Mouse (Mus musculus) neural tube, embryonic 12.5 days (tissue): ENCODE results near the gene Iqcn. TPM values are rescaled to one million over a fixed set of nuclear protein-coding genes. Genes with fewer than 3 reads are reported as not detected.

Source experiments
- ATAC-seq: fragments of 200-750 bp; cut with Nextera tagmentation; 2 replicates; pipeline ENCODE4 v1.8.0; 2017; ENCODE audit warnings: low read depth, mild to moderate bottlenecking, moderate TSS enrichment, moderate library complexity; ENCODE audit not compliant: low FRiP score
- H3K27ac ChIP-seq: fragments of 300-500 bp; sonication (generic); 2 replicates; pipeline ENCODE4 v1.5.1; 2016
- H3K27me3 ChIP-seq: fragments of 300-500 bp; sonication (generic); replicated peaks from 2 replicates; pipeline ENCODE4 v1.6.1; 2016; ENCODE audit warnings: mild to moderate bottlenecking
- H3K36me3 ChIP-seq: fragments of 300-500 bp; sonication (generic); 2 replicates; pipeline ENCODE4 v1.6.1; 2016; ENCODE audit warnings: mild to moderate bottlenecking
- H3K4me1 ChIP-seq: fragments of 300-500 bp; sonication (generic); 2 replicates; pipeline ENCODE4 v1.6.1; 2016
- H3K4me2 ChIP-seq: fragments of 300-500 bp; sonication (generic); replicated peaks from 2 replicates; pipeline ENCODE4 v1.6.1; 2016; ENCODE audit warnings: mild to moderate bottlenecking
- H3K4me3 ChIP-seq: fragments of 300-500 bp; sonication (generic); 2 replicates; pipeline ENCODE4 v1.5.1; 2016
- H3K9ac ChIP-seq: fragments of 300-500 bp; sonication (generic); 2 replicates; pipeline ENCODE4 v1.6.1; 2016; ENCODE audit warnings: mild to moderate bottlenecking
- H3K9me3 ChIP-seq: fragments of 300-500 bp; sonication (generic); 2 replicates; pipeline ENCODE4 v1.6.1; 2016; ENCODE audit warnings: mild to moderate bottlenecking
- WGBS: fragments of 180-500 bp; shearing (Covaris S2); methylation state at CpG from one replicate; pipeline ENCODE4 v1.1.7; 2016; 5-methylcytosine and 5-hydroxymethylcytosine counted together
- polyA plus RNA-seq: library from polyadenylated mRNA; unstranded; fragments of >200 nt; fragmentation: Nextera tagmentation; extraction: Ambion mirVana; gene quantifications from 2 replicates; pipeline ENCODE4 v1.2.1, GENCODE M21; 2016

Gene Iqcn
- polyA plus RNA-seq, 1 experiment from 2014 or later: 0.16 TPM

- Histone ChIP-seq H3K27ac (peak within 1 kb of the TSS; percentile 75), H3K27me3 (0 out of 2 replicates have a peak, but pooled peaks cover under 1% of the 10 kb centered on the region), H3K4me3 (peak within 1 kb of the TSS; percentile 71), H3K9me3 (no peaks in the 10 kb centered on the region), H3K4me1 (peaks cover 38% of the 10 kb centered on the region), H3K4me2 (peak within 1 kb of the TSS; percentile 95), H3K36me3 (peaks cover 25% of the 10 kb centered on the region), H3K9ac (peak within 1 kb of the TSS; percentile 86)
- 8% methylated on average over 37 of the region's 37 CpGs for WGBS
- ATAC-seq: peak; percentile 98
Observed at GRCm38 (mm10) chr8:70754043-70754870, 51.0 kb downstream of the Iqcn start, which contains the start of gene Rab3a. Gene Rab3a, plus strand, starts transcription at chr8:70754679.

- H3K27ac ChIP-seq: peak overlapping the region; percentile 75
- H3K4me2 ChIP-seq: peak overlapping the region; percentile 95
- WGBS: 16% methylated on average over 50 of the region's 50 CpGs
- no peaks in the 10 kb centered on the region for H3K9me3 ChIP-seq
- H3K27me3 ChIP-seq: no peaks in the 10 kb centered on the region
- peak overlapping the region; percentile 86 for H3K9ac ChIP-seq
- peak; percentile 49 for ATAC-seq
- H3K4me3 ChIP-seq: peak overlapping the region; percentile 71
- H3K4me1 ChIP-seq: peaks cover 46% of the 10 kb centered on the region
- H3K36me3 ChIP-seq: peaks cover 25% of the 10 kb centered on the region
Observed at GRCm38 (mm10) chr8:70754871-70755660, 51.8 kb downstream of the Iqcn start.

GRCm38 (mm10) chr8:70755661-70756475 is 52.6 kb downstream of the Iqcn start:
- ATAC-seq: no peak
- Histone ChIP-seq H3K27me3 (no peaks in the 10 kb centered on the region), H3K27ac (no peak overlapping the region), H3K9ac (peak overlapping the region; percentile 86), H3K36me3 (peaks cover 25% of the 10 kb centered on the region), H3K4me1 (peaks cover 50% of the 10 kb centered on the region), H3K4me2 (peak overlapping the region; percentile 95), H3K4me3 (peak overlapping the region; percentile 71), H3K9me3 (no peaks in the 10 kb centered on the region)
- 84% methylated on average over 24 of the region's 24 CpGs for WGBS

- no peak overlapping the region; the same call in 1 of the 2 replicates for H3K4me2 ChIP-seq
- H3K4me1 ChIP-seq: peaks cover 53% of the 10 kb centered on the region
- no peaks in the 10 kb centered on the region for H3K27me3 ChIP-seq
- H3K4me3 ChIP-seq: no peak overlapping the region
- WGBS: 92% methylated on average over 6 of the region's 6 CpGs
- no peaks in the 10 kb centered on the region for H3K9me3 ChIP-seq
- peaks cover 25% of the 10 kb centered on the region for H3K36me3 ChIP-seq
- no peak overlapping the region for H3K27ac ChIP-seq
- H3K9ac ChIP-seq: no peak overlapping the region
- ATAC-seq: no peak
Observed at GRCm38 (mm10) chr8:70756476-70757040, 53.3 kb downstream of the Iqcn start.

- Histone ChIP-seq H3K9me3 (no peaks in the 10 kb centered on the region), H3K36me3 (peaks cover 25% of the 10 kb centered on the region), H3K4me2 (no peak overlapping the region), H3K4me3 (no peak overlapping the region), H3K4me1 (peaks cover 53% of the 10 kb centered on the region), H3K9ac (no peak overlapping the region), H3K27ac (no peak overlapping the region), H3K27me3 (no peaks in the 10 kb centered on the region)
- 65% methylated on average over 22 of the region's 22 CpGs for WGBS
- no peak for ATAC-seq
Observed at GRCm38 (mm10) chr8:70757523-70758307, 54.5 kb downstream of the Iqcn start.

- Histone ChIP-seq H3K9ac (no peak overlapping the region), H3K4me2 (no peak overlapping the region), H3K27ac (no peak overlapping the region), H3K9me3 (no peaks in the 10 kb centered on the region), H3K4me3 (no peak overlapping the region), H3K4me1 (peaks cover 51% of the 10 kb centered on the region), H3K36me3 (peaks cover 25% of the 10 kb centered on the region), H3K27me3 (no peaks in the 10 kb centered on the region)
- 78% methylated on average over 7 of the region's 7 CpGs for WGBS
- no peak for ATAC-seq
Observed at GRCm38 (mm10) chr8:70758308-70758615, 55.0 kb downstream of the Iqcn start.

GRCm38 (mm10) chr8:70758616-70759561 is 55.6 kb downstream of the Iqcn start:
- H3K27ac ChIP-seq: no peak overlapping the region
- no peaks in the 10 kb centered on the region for H3K27me3 ChIP-seq
- ATAC-seq: no peak
- H3K36me3 ChIP-seq: peaks cover 25% of the 10 kb centered on the region
- H3K4me2 ChIP-seq: peak overlapping the region; percentile 98
- H3K4me1 ChIP-seq: peaks cover 49% of the 10 kb centered on the region
- WGBS: 72% methylated on average over 19 of the region's 19 CpGs
- H3K9ac ChIP-seq: no peak overlapping the region
- H3K4me3 ChIP-seq: no peak overlapping the region
- H3K9me3 ChIP-seq: no peaks in the 10 kb centered on the region

- Histone ChIP-seq H3K4me3 (peak overlapping the region; percentile 70), H3K36me3 (peaks cover 25% of the 10 kb centered on the region), H3K4me1 (peaks cover 43% of the 10 kb centered on the region), H3K27me3 (no peaks in the 10 kb centered on the region), H3K27ac (peak overlapping the region; percentile 72), H3K4me2 (peak overlapping the region; percentile 98), H3K9me3 (no peaks in the 10 kb centered on the region), H3K9ac (peak overlapping the region; percentile 80)
- 2% methylated on average over 22 of the region's 22 CpGs for WGBS
- ATAC-seq: peak; percentile 33
Observed at GRCm38 (mm10) chr8:70760350-70760749, 57.1 kb downstream of the Iqcn start.

GRCm38 (mm10) chr8:70760775-70761406 is 57.6 kb downstream of the Iqcn start, which contains the start of gene Mpv17l2:
Gene Mpv17l2, minus strand, starts transcription at chr8:70760946.
- peaks cover 24% of the 10 kb centered on the region for H3K36me3 ChIP-seq
- under 1% methylated on average over 55 of the region's 55 CpGs for WGBS
- H3K27ac ChIP-seq: peak within 1 kb of the TSS; percentile 72
- peak; percentile 95 for ATAC-seq
- no peaks in the 10 kb centered on the region for H3K27me3 ChIP-seq
- peak within 1 kb of the TSS; percentile 98 for H3K4me2 ChIP-seq
- peaks cover 41% of the 10 kb centered on the region for H3K4me1 ChIP-seq
- H3K9ac ChIP-seq: peak within 1 kb of the TSS; percentile 80
- H3K9me3 ChIP-seq: no peaks in the 10 kb centered on the region
- H3K4me3 ChIP-seq: peak within 1 kb of the TSS; percentile 70

GRCm38 (mm10) chr8:70762118-70762517 is 58.9 kb downstream of the Iqcn start:
- no peak for ATAC-seq
- Histone ChIP-seq H3K9me3 (no peaks in the 10 kb centered on the region), H3K4me3 (no peak overlapping the region), H3K27ac (no peak overlapping the region), H3K4me2 (no peak overlapping the region), H3K9ac (no peak overlapping the region), H3K4me1 (peaks cover 47% of the 10 kb centered on the region), H3K27me3 (no peaks in the 10 kb centered on the region), H3K36me3 (peaks cover 13% of the 10 kb centered on the region)
- WGBS: 76% methylated on average over 1 of the region's 1 CpGs
